Mouse (Mus musculus): Measurements from ENCODE around the gene Entpd3.

Gene Entpd3

GRCm38 (mm10) chr9:120581941-120582618 lies 42.5 kb downstream of the Entpd3 start:
- peak; percentile 44 for DNase-seq (ENCODE audit: low spot score)

DNA sequence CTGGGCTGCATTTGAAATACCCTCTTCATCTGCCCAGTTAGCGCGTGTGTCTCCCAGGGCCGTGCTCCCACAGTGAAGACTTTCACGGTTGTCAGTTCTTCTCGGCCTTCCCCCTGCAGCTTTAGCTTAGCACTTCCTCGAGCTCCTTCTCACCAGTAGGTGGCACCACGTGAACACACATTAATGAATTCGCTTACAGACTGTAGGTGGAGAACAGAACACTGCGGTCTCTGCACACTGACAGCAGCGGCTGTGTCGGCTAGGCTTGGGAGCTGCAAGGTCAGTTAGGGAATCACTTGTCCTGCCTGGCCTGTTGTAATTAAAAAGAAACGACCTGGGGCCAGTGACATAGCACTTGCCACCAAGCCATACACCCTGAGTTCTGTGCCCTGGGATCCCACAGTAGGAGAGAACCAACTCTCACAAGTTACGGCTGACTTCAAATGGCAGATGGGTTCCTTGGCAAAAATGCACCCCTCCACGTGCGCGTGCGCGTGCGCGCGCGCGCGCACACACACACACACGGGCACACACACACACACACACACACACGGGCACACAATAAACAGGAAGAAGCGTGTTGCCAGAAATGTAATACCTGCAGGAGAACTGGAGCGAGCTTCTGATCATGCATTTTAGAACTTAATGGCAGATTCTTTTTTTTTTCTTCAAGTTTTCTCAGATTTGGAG lies 43.1 kb downstream of the Entpd3 start:
- peak; percentile 84 for DNase-seq (ENCODE audit: low spot score)

- DNase-seq (ENCODE audit: low spot score): no peak
These were observed 43.7 kb downstream of the Entpd3 start for GRCm38 (mm10) chr9:120583314-120583713.

- peak; percentile 64 for DNase-seq (ENCODE audit: low spot score)
These were observed 46.9 kb downstream of the Entpd3 start for GRCm38 (mm10) chr9:120586546-120586945.

DNA sequence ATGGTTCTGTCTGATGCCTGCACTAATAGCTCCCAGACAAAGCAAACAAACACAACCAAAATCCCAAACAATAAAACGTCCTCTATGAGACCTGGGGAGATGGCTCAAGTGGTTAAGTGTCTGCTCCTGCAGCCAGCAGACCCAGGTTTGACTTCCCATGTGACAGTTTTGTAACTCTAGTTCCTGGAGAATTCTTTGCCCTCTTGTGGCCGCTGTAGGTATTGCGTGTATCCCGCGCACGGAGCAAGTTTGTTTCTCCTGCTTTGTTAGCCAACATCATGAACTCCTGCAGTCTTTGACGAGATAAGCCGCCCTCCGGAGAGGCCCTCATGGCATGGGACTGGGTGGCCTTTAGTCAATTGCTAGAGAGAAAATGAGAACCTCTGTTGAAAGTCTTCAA lies 51.9 kb downstream of the Entpd3 start:
- DNase-seq (ENCODE audit: low spot score): peak; percentile 75

GRCm38 (mm10) chr9:120593383-120594101 lies 53.9 kb downstream of the Entpd3 start:
- DNase-seq (ENCODE audit: low spot score): no peak

DNA sequence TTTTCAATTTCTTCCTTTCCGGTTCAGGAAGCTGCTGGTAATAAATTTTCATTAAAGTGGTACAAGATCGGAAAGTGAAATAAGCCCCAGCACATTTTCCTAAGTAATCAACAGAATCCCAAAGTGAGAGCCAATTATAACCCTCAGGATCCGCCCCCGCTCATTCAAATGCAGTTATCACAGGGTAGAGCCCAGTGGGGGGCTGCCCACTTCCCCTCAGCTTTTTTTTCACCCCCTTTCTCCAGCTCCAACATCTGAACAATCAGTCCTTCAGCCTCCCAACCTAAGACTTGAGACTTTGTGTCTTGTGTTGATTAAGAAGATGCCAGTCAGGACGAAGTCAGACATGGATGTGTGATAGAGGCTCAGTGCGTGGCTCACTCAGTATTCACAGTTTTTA lies 55.2 kb downstream of the Entpd3 start:
- DNase-seq (ENCODE audit: low spot score): no peak

DNA sequence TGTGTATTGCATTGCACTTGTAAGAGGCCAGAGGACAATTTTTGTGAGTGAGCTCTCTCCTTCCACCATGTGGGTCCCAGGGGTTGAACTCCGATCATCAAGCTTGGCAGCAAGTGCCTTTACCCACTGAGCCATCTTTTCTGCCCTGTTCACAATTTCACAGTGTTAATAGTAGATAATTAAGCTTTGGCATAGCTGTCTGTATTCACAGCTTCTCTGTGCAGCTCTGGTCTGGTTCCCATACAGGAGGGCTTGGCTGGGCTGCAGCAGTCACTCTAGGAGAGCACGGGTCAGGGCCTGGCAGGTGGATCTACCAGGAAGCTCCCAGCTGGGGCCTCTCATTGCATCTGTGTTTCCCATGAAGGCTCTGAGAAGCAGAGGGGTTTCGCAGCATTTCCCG lies 55.7 kb downstream of the Entpd3 start:
- no peak for DNase-seq (ENCODE audit: low spot score)

DNA sequence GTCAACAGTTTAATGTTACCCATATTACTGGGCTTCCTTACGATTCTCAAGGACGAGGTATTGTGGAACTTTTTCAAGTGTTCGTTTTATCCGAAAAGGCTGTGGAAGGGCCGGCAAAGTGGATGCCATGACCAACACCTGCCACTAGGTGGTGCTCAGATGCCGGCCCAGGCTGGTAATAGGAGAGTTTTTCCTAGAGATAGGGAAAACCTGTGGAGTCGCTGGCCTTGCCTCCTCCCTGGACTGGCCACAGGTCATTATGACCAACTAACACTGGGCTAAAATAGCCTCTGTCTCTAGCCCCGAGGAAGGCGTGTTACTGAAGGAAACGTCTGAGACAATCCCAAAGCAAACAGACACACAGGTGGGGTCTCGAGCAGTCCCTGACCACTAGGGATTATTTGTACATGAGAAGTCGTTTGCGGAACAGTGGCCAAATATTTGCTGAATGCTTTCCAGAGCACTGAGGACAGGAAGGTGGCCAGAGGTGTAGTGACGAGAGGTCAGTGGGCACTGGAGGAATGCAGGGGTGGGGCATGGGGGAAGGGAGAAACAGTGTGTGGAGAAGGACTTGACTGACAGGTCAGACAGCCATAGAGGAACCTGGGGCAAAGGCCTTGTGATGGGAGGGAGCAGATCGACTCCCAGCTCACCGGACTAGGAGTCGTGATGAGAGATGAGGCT lies 62.0 kb downstream of the Entpd3 start:
- peak; percentile 78 for DNase-seq (ENCODE audit: low spot score)

GRCm38 (mm10) chr9:120602172-120602838 lies 62.7 kb downstream of the Entpd3 start:
- peak; percentile 47 for DNase-seq (ENCODE audit: low spot score)

DNA sequence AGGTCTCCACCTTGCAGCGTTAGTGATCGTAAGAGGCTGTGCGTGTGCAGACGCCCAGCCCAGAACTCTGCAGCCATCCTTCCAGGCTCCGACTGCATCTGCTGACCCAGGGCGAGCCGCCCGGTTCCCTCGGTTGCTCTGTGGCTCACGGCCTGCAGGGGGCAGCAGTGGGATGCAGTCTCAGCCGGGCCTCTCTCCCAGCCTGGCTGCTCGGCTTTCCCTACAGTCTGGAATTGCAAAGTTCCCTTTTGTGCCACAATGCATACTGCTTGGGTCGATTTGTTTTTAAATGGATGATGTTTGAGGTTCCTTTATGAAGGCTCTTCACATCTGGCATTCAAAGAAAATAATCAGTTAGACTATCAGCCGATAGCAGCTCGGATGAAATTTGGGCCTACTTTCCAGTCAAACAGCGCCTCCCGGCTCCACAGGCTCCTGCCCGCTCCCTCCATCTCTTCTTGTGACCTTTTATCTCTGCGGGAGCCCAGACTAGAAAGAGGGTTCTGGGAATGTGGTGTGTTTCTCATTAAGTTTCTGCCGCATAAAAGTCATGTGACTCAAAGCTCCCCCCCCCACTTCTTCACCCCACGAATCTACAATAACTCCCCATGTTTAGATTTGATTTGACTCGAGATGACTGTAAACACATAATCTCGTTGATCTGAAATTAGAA lies 63.4 kb downstream of the Entpd3 start:
- peak; percentile 92 for DNase-seq (ENCODE audit: low spot score)

DNA sequence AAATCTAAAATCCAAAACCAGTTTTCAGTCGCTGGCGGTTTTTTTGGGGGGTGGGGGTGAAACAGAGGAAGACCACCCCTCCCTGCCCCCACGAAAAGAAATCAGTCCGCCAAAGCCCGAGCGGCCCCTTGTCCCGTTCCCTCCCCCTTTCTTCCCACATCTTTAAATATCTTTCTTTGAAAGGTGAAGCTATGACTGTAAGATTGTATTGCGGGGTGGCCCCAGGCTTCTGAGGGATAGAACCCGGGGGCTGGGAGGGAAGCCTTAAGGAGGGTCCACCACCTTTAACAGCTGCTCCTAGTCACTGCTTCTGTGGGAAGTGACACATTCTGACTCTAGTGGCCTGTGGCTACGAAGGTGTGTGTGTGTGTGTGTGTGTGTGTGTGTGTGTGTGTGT lies 63.9 kb downstream of the Entpd3 start:
- no peak for DNase-seq (ENCODE audit: low spot score)

DNA sequence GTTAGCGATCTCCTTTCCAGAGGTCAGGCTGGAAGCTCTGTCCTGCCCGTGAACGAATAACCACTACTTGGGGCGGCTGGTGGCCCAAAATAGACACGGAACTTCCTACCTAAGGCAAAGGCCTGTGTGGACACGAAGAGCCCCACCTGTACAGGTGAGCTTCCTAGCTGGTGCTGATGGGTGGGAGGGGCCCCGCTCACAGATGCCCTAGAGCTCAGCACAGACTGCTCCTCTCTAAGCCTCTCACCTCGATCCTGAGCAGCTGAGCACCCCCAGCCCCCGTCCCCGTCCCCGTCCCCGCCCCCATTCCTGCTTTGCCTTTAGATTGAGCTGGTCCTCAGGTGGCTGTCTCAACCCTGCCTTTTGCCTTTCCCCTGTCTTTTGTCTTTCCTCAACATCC lies 64.3 kb downstream of the Entpd3 start:
- no peak for DNase-seq (ENCODE audit: low spot score)

GRCm38 (mm10) chr9:120611055-120611454 lies 71.4 kb downstream of the Entpd3 start:
- no peak for DNase-seq (ENCODE audit: low spot score)

- DNase-seq (ENCODE audit: low spot score): no peak
These were observed 74.4 kb downstream of the Entpd3 start for GRCm38 (mm10) chr9:120614059-120614458.

Measured in ovary, postnatal 14 days (tissue).